Mouse (Mus musculus) kidney, adult 11 months (tissue): Measurements from ENCODE around the gene Klf3.
"Not testable (repeated sequence)": the region's sequence is repeated elsewhere in the genome, so short reads cannot be mapped to it uniquely, and the experiment has no call there.

Experiments
- DNase-seq: peaks from one replicate; pipeline ENCODE4 v3.0.0; 2022

The Klf3 gene

DNA sequence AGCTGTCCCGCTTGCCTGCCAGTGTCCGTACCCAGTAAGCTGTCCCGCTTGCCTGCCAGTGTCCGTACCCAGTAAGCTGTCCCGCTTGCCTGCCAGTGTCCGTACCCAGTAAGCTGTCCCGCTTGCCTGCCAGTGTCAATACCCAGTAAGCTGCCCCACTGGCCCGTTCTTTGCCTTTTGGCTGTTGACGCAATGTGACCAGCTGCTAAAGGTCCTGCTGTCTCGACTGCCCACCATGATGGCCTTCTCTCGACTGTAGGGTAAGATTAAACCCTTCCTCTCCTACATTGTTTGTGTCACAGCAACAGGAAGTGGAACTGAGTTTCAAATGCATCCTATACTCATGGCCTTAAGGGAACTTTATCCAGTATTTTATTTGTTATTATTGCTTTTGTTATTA is 78.8 kb downstream of the Klf3 start:
- not testable (repeated sequence) for DNase-seq
